Mouse (Mus musculus) C2C12 (cell line): ENCODE results near the gene Fuk. TPM values are rescaled to one million over a fixed set of nuclear protein-coding genes. Genes with fewer than 3 reads are reported as not detected.
A peak's percentile ranks its signal among the peaks of the same experiment; 100 is the strongest.

Source experiments
- H3K27me3 ChIP-seq: one replicate; pipeline ENCODE4 v1.6.1; 2011; ENCODE audit not compliant: control insufficient read depth, insufficient read depth, insufficient read length
- H3K36me3 ChIP-seq: one replicate; pipeline ENCODE4 v1.6.1; 2011; ENCODE audit not compliant: control insufficient read depth, insufficient read depth
- H3K4me3 ChIP-seq: one replicate; pipeline ENCODE4 v1.5.1; 2011; ENCODE audit warnings: mild to moderate bottlenecking, control low read depth; ENCODE audit not compliant: poor library complexity, insufficient read depth, severe bottlenecking
- H3K79me2 ChIP-seq: one replicate; pipeline ENCODE4 v1.6.1; 2011; ENCODE audit not compliant: control insufficient read depth, insufficient read depth
- H3K79me3 ChIP-seq: one replicate; pipeline ENCODE4 v1.6.1; 2011; ENCODE audit warnings: low read depth, control low read depth
- H3ac ChIP-seq: one replicate; pipeline ENCODE3; 2011; ENCODE audit warnings: low read depth; ENCODE audit not compliant: control insufficient read depth, insufficient read length
- CEBPB ChIP-seq: IDR thresholded peaks from one replicate; pipeline ENCODE4 v1.6.1; 2011; ENCODE audit warnings: low read depth, mild to moderate bottlenecking, control low read depth, moderate library complexity
- CTCF ChIP-seq: IDR thresholded peaks from one replicate; pipeline ENCODE4 v1.5.1; 2011; ENCODE audit not compliant: control insufficient read depth, insufficient read depth, insufficient read length
- FOSL1 ChIP-seq: IDR thresholded peaks from one replicate; pipeline ENCODE4 v1.8.0; 2011; ENCODE audit warnings: mild to moderate bottlenecking, low read length; ENCODE audit not compliant: poor library complexity, insufficient read depth, severe bottlenecking
- MAX ChIP-seq: IDR thresholded peaks from one replicate; pipeline ENCODE4 v1.6.1; 2011; ENCODE audit warnings: mild to moderate bottlenecking, control low read depth
- MYOD1 ChIP-seq: IDR thresholded peaks from one replicate; pipeline ENCODE4 v1.6.1; 2011; ENCODE audit warnings: low read depth; ENCODE audit not compliant: control insufficient read depth, insufficient read length
- MYOG ChIP-seq: IDR thresholded peaks from one replicate; pipeline ENCODE4 v1.6.1; 2011; ENCODE audit not compliant: control insufficient read depth, insufficient read length; ENCODE audit errors: extremely low read depth
- USF1 ChIP-seq: IDR thresholded peaks from one replicate; pipeline ENCODE4 v1.6.1; 2011; ENCODE audit warnings: low read depth, mild to moderate bottlenecking, control low read depth, moderate library complexity
- polyA plus RNA-seq: library from polyadenylated mRNA; unstranded; fragments of >200 nt; fragmentation: generic; extraction: Trizol; gene quantifications from one replicate; pipeline ENCODE4 v1.2.1, GENCODE M21; 2012; ENCODE audit warnings: missing spikeins

Gene Fuk
- polyA plus RNA-seq, 1 experiment, result 6.4 TPM

- Histone ChIP-seq H3ac (no peak overlapping the region), H3K79me2 (peaks cover 59% of the 10 kb centered on the region), H3K4me3 (no peak overlapping the region), H3K79me3 (peaks cover 32% of the 10 kb centered on the region), H3K27me3 (no peaks in the 10 kb centered on the region), H3K36me3 (no peaks in the 10 kb centered on the region)
- TF ChIP-seq MYOG (no peak), MAX (peak; percentile 75), CTCF (no peak), MYOD1 (no peak), CEBPB (no peak)
Observed at GRCm38 (mm10) chr8:110921492-110922230, 19.4 kb upstream of the Fuk start.

- Histone ChIP-seq H3K79me2 (peaks cover 56% of the 10 kb centered on the region), H3K27me3 (no peaks in the 10 kb centered on the region), H3ac (peak overlapping the region; percentile 80), H3K79me3 (peaks cover 31% of the 10 kb centered on the region), H3K4me3 (peak overlapping the region; percentile 56), H3K36me3 (no peaks in the 10 kb centered on the region)
- TF ChIP-seq MAX, result no peak
- no peak for TF ChIP-seq CTCF
- no peak for TF ChIP-seq USF1
- no peak for TF ChIP-seq MYOG
- TF ChIP-seq CEBPB, result no peak
- no peak for TF ChIP-seq MYOD1
Observed at GRCm38 (mm10) chr8:110920773-110921277, 18.5 kb upstream of the Fuk start.

GRCm38 (mm10) chr8:110920032-110920772, 17.9 kb upstream of the Fuk start:
- H3ac ChIP-seq, result peak overlapping the region; percentile 80
- TF ChIP-seq CTCF, result no peak
- no peak for TF ChIP-seq USF1
- TF ChIP-seq MYOD1, result no peak
- no peaks in the 10 kb centered on the region for H3K27me3 ChIP-seq
- peak overlapping the region; percentile 56 for H3K4me3 ChIP-seq
- H3K79me2 ChIP-seq, result peaks cover 51% of the 10 kb centered on the region
- no peaks in the 10 kb centered on the region for H3K36me3 ChIP-seq
- H3K79me3 ChIP-seq, result peaks cover 31% of the 10 kb centered on the region

- peaks cover 29% of the 10 kb centered on the region for H3K79me3 ChIP-seq
- H3K79me2 ChIP-seq, result peaks cover 44% of the 10 kb centered on the region
- H3K36me3 ChIP-seq, result no peaks in the 10 kb centered on the region
- TF ChIP-seq CTCF (no peak), MYOD1 (no peak), MAX (no peak), CEBPB (no peak), FOSL1 (no peak), MYOG (no peak), USF1 (no peak)
- no peaks in the 10 kb centered on the region for H3K27me3 ChIP-seq
- H3K4me3 ChIP-seq, result peak within 1 kb of the TSS; percentile 56
- peak within 1 kb of the TSS; percentile 80 for H3ac ChIP-seq
Observed at GRCm38 (mm10) chr8:110919341-110920031, 17.2 kb upstream of the Fuk start, which contains the start of gene St3gal2. TSS of gene St3gal2 (plus strand) at chr8:110919922.

GRCm38 (mm10) chr8:110918460-110918859, 16.2 kb upstream of the Fuk start:
- H3K79me3 ChIP-seq, result peaks cover 20% of the 10 kb centered on the region

More at GRCm38 (mm10) chr8:110918460-110918859, 16.2 kb upstream of the Fuk start:
- Histone ChIP-seq H3K79me2 (peaks cover 34% of the 10 kb centered on the region), H3K36me3 (no peaks in the 10 kb centered on the region), H3K4me3 (no peak overlapping the region), H3ac (no peak overlapping the region), H3K27me3 (no peaks in the 10 kb centered on the region)
- no peak for TF ChIP-seq MYOD1
- no peak for TF ChIP-seq MYOG
- TF ChIP-seq MAX, result no peak
- TF ChIP-seq FOSL1, result no peak
- no peak for TF ChIP-seq USF1
- TF ChIP-seq CEBPB, result no peak
- TF ChIP-seq CTCF, result no peak
